Comparison of ENCODE assay signal across 8 mouse cellular contexts in the genomic region with DNA sequence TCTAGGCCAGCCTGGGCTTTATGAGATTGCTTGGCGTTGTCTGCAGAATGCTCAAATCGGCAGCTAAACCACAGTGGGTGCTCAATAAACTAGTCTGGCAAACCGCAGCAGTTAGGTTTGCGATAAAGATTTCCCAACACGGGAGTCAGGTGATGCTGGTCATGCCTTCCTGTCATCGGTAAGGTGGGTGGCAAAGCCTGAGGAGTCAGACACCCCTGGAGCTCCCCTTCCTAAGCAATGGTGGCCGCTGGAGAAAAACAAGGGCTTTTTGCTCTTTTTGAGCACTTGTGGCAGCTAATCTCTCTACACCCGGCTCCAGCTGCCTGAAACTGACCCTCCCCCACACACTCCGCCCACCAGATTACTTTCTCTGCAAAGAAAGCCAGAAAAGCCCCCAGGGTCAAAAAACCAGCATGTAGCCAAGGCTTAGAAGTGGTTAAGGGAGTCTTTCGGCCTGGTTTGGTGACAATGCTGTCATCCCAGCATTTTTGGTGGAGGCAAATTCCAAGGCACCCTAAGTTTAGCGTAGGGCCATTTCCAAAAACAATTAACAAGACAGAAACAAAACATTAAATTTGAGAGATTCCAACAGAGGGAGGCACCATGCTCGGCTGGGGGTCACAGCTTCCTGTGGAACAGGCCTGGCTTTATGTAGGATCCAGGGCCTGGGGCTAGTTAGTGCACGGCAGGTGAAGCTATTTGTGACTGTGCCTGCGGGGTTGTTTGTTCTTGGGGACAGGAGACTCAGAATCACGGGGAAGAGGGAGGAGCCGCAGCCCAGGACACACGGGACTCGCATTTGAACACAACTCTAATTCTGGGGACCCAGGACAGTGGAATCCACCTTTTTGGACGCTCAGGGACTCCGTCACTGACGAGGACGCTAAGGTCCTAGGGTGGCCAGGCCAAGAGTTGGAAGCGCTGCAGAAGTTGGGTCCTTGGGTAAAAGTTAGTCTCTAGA. TPM values are rescaled to one million over a fixed set of nuclear protein-coding genes. Genes with fewer than 3 reads are reported as not detected.
DNase-seq lines count a peak whose midpoint lies in the region; ATAC-seq and TF ChIP-seq lines count a peak whose summit lies in the region.

No protein-coding gene starts in this region.

- H3K27ac ChIP-seq in intestine, embryonic 15.5 days: peak overlapping the region; percentile 95
- peak overlapping the region; percentile 97 for H3K27ac ChIP-seq in lung, embryonic 15.5 days
- H3K27ac ChIP-seq in olfactory bulb, adult 2 months (ENCODE audit: insufficient read depth, low read depth, low read length): peak overlapping the region; percentile 63

- ATAC-seq in intestine, embryonic 15.5 days: peak; percentile 20
- ATAC-seq in lung, embryonic 15.5 days (ENCODE audit: borderline replicate concordance, extremely low read depth, low FRiP score, low TSS enrichment): no peak

- WGBS in intestine, embryonic 15.5 days: 4% methylated on average over 23 of the region's 23 CpGs
- 3% methylated on average over 23 of the region's 23 CpGs for WGBS in lung, embryonic 15.5 days
- WGBS in olfactory bulb, adult 2 months: 42% methylated on average over 23 of the region's 23 CpGs

- H3K4me3 ChIP-seq in intestine, embryonic 15.5 days (replicated peaks): peak overlapping the region; percentile 51
- peak overlapping the region; percentile 60 for H3K4me3 ChIP-seq in lung, embryonic 15.5 days
- H3K4me3 ChIP-seq in olfactory bulb, adult 2 months (ENCODE audit: insufficient read depth, low read depth, low read length): peak overlapping the region; percentile 20

- TF ChIP-seq POLR2A in olfactory bulb, adult 2 months (IDR thresholded peaks at IDR 0.05; ENCODE audit: insufficient read depth, low read depth, low read length): no peak

- H3K9ac ChIP-seq in intestine, embryonic 15.5 days: peak overlapping the region; percentile 62
- peak overlapping the region; percentile 55 for H3K9ac ChIP-seq in lung, embryonic 15.5 days

- intact Hi-C loops in gastrocnemius, postnatal 14 days (cut with DNase I; ENCODE audit: low total_unique reads): no loop called here

- H3K27me3 ChIP-seq in intestine, embryonic 15.5 days (replicated peaks): no peaks in the 10 kb centered on the region
- H3K27me3 ChIP-seq in lung, embryonic 15.5 days: no peaks in the 10 kb centered on the region

- peaks cover 37% of the 10 kb centered on the region for H3K4me1 ChIP-seq in intestine, embryonic 15.5 days (replicated peaks)
- H3K4me1 ChIP-seq in lung, embryonic 15.5 days: peaks cover 44% of the 10 kb centered on the region
- peaks cover 15% of the 10 kb centered on the region for H3K4me1 ChIP-seq in olfactory bulb, adult 2 months (ENCODE audit: control insufficient read depth, insufficient read depth, low read length)

- peak; percentile 30 for DNase-seq in cerebellum, adult 11-12 months
- no peak for DNase-seq in cerebellum, postnatal 36 days
- peak; percentile 72 for DNase-seq in adrenal gland, postnatal 14 days
- DNase-seq in gastrocnemius, postnatal 14 days: peak; percentile 62
- no peak for DNase-seq in layer of hippocampus, adult 11-12 months (ENCODE audit: low spot score)

- peaks cover 22% of the 10 kb centered on the region for H3K36me3 ChIP-seq in intestine, embryonic 15.5 days
- peaks cover 19% of the 10 kb centered on the region for H3K36me3 ChIP-seq in lung, embryonic 15.5 days

- no peaks in the 10 kb centered on the region for H3K9me3 ChIP-seq in intestine, embryonic 15.5 days
- H3K9me3 ChIP-seq in lung, embryonic 15.5 days: no peaks in the 10 kb centered on the region

- H3K4me2 ChIP-seq in intestine, embryonic 15.5 days (replicated peaks): peak overlapping the region; percentile 79
- peak overlapping the region; percentile 79 for H3K4me2 ChIP-seq in lung, embryonic 15.5 days

- no peak for TF ChIP-seq CTCF in olfactory bulb, adult 2 months (IDR thresholded peaks at IDR 0.05; ENCODE audit: insufficient read depth, low read depth, low read length)

RNA-seq across cellular contexts. Expression of gene Plin3, which starts 3.0 kb away (rescaled TPM):
- 76.9 and 106 TPM in 2 replicates for total RNA-seq in adrenal gland, postnatal 14 days (2021)
- total RNA-seq in gastrocnemius, postnatal 14 days (2021): 10 to 100 TPM; 32.8 to 55.8 TPM
- polyA plus RNA-seq in intestine, embryonic 15.5 days (2015; fragmentation: Nextera tagmentation; extraction: Ambion mirVana): 153 and 195 TPM in 2 replicates
- polyA plus RNA-seq in lung, embryonic 15.5 days (2015; fragmentation: Nextera tagmentation; extraction: Ambion mirVana): 82.4 and 82.5 TPM in 2 replicates
- polyA plus RNA-seq in olfactory bulb, adult 2 months (2012; ENCODE audit: insufficient read depth, insufficient read length, low replicate concordance, missing spikeins): not detected in 2 replicates

RNA-seq across cellular contexts. Expression of gene Arrdc5, which starts 10.4 kb away (rescaled TPM):
- total RNA-seq in adrenal gland, postnatal 14 days (2021): not detected in 2 replicates
- total RNA-seq in gastrocnemius, postnatal 14 days (2021): not detected
- not detected in 2 replicates for polyA plus RNA-seq in intestine, embryonic 15.5 days (2015; fragmentation: Nextera tagmentation; extraction: Ambion mirVana)
- polyA plus RNA-seq in lung, embryonic 15.5 days (2015; fragmentation: Nextera tagmentation; extraction: Ambion mirVana): not detected in 2 replicates
- not detected in 2 replicates for polyA plus RNA-seq in olfactory bulb, adult 2 months (2012; ENCODE audit: insufficient read depth, insufficient read length, low replicate concordance, missing spikeins)

RNA-seq across cellular contexts. Expression of gene Ticam1, which starts 13.1 kb away (rescaled TPM):
- total RNA-seq in adrenal gland, postnatal 14 days (2021): 18.7 and 20.9 TPM in 2 replicates
- 1 to 10 TPM; 5.3 to 7.1 TPM for total RNA-seq in gastrocnemius, postnatal 14 days (2021)
- 11.3 and 13.3 TPM in 2 replicates for polyA plus RNA-seq in intestine, embryonic 15.5 days (2015; fragmentation: Nextera tagmentation; extraction: Ambion mirVana)
- polyA plus RNA-seq in lung, embryonic 15.5 days (2015; fragmentation: Nextera tagmentation; extraction: Ambion mirVana): 4.2 and 4.6 TPM in 2 replicates
- not detected in 2 replicates for polyA plus RNA-seq in olfactory bulb, adult 2 months (2012; ENCODE audit: insufficient read depth, insufficient read length, low replicate concordance, missing spikeins)

RNA-seq across cellular contexts. Expression of gene Uhrf1, which starts 13.5 kb away (rescaled TPM):
- total RNA-seq in adrenal gland, postnatal 14 days (2021): 25.6 and 29.3 TPM in 2 replicates
- 1 to 10 TPM; 5.4 to 7.4 TPM for total RNA-seq in gastrocnemius, postnatal 14 days (2021)
- 124 and 125 TPM in 2 replicates for polyA plus RNA-seq in intestine, embryonic 15.5 days (2015; fragmentation: Nextera tagmentation; extraction: Ambion mirVana)
- polyA plus RNA-seq in lung, embryonic 15.5 days (2015; fragmentation: Nextera tagmentation; extraction: Ambion mirVana): 148 and 150 TPM in 2 replicates
- not detected in 2 replicates for polyA plus RNA-seq in olfactory bulb, adult 2 months (2012; ENCODE audit: insufficient read depth, insufficient read length, low replicate concordance, missing spikeins)

RNA-seq across cellular contexts. Expression of gene Fem1a, which starts 33.0 kb away (rescaled TPM):
- total RNA-seq in adrenal gland, postnatal 14 days (2021): 27.1 and 29.5 TPM in 2 replicates
- 100 to 1,000 TPM; 101 to 117 TPM for total RNA-seq in gastrocnemius, postnatal 14 days (2021)
- 12.5 and 12.8 TPM in 2 replicates for polyA plus RNA-seq in intestine, embryonic 15.5 days (2015; fragmentation: Nextera tagmentation; extraction: Ambion mirVana)
- polyA plus RNA-seq in lung, embryonic 15.5 days (2015; fragmentation: Nextera tagmentation; extraction: Ambion mirVana): 11.7 and 13.3 TPM in 2 replicates
- not detected in 2 replicates for polyA plus RNA-seq in olfactory bulb, adult 2 months (2012; ENCODE audit: insufficient read depth, insufficient read length, low replicate concordance, missing spikeins)

Comparison
In these comparisons a context has a peak if more than half of its experiments do, and no peak if none do; other contexts are left out.
1. DNase-seq: peak in cerebellum, adult 11-12 months (single experiment), adrenal gland, postnatal 14 days (single experiment) and gastrocnemius, postnatal 14 days (single experiment); none in cerebellum, postnatal 36 days (0 of 2) and layer of hippocampus, adult 11-12 months (single experiment).
2. Peak in every context shown above with its lines, with median percentiles within 50 percentile points of each other: H3K27ac ChIP-seq and H3K4me3 ChIP-seq.